Mouse (Mus musculus) cerebellum, adult 18-20 months (tissue): ENCODE measurements at regions not wholly inside any gene's neighbourhood (a gene's known extent, or its start where the extent isn't known, plus 50 kb on each side); places are given as distances from the start of the nearest gene placed in this dataset.
A peak's percentile ranks its signal among the peaks of the same experiment; 100 is the strongest.

Source experiments
- DNase-seq, 2 experiments: peaks; one replicate each; pipeline ENCODE4 v3.0.0; 2021

GRCm38 (mm10) chr17:72782775-72783174 is 53.5 kb upstream of the Ypel5 start:
- no peak for DNase-seq

- DNase-seq, result peak; percentile 63 to 74
Measured at GRCm38 (mm10) chr17:72781786-72782185, 54.5 kb upstream of the Ypel5 start.

GRCm38 (mm10) chr17:72768266-72768665 is 68.0 kb upstream of the Ypel5 start:
- DNase-seq, result no peak

- no peak for DNase-seq
Measured at GRCm38 (mm10) chr17:72760937-72761336, 75.3 kb upstream of the Ypel5 start.

GRCm38 (mm10) chr17:72746411-72746810 is 89.8 kb upstream of the Ypel5 start:
- peak in 1 of 2 experiments; percentile 4 for DNase-seq

- no peak for DNase-seq
Measured at GRCm38 (mm10) chr17:72733006-72733405, 103.2 kb upstream of the Ypel5 start.

- DNase-seq, result no peak
Measured at GRCm38 (mm10) chr17:72731691-72732090, 104.6 kb upstream of the Ypel5 start.

GRCm38 (mm10) chr17:72731175-72731574 is 105.1 kb upstream of the Ypel5 start:
- no peak for DNase-seq

GRCm38 (mm10) chr17:72720753-72721152 is 115.5 kb upstream of the Ypel5 start:
- no peak for DNase-seq

- no peak for DNase-seq
Measured at GRCm38 (mm10) chr17:72719618-72720017, 115.2 kb upstream of the Alk start.

GRCm38 (mm10) chr17:72691630-72692029 is 87.2 kb upstream of the Alk start:
- no peak for DNase-seq

GRCm38 (mm10) chr17:72689606-72690005 is 85.2 kb upstream of the Alk start:
- DNase-seq, result no peak

GRCm38 (mm10) chr17:72688800-72689199 is 84.4 kb upstream of the Alk start:
- no peak for DNase-seq

GRCm38 (mm10) chr17:72674658-72675057 is 70.2 kb upstream of the Alk start:
- DNase-seq, result no peak

GRCm38 (mm10) chr17:72672010-72672409 is 67.6 kb upstream of the Alk start:
- no peak for DNase-seq

- DNase-seq, result no peak
Measured at GRCm38 (mm10) chr17:72666961-72667360, 62.5 kb upstream of the Alk start.

- DNase-seq, result no peak
Measured at GRCm38 (mm10) chr17:72661678-72662077, 57.3 kb upstream of the Alk start.

- no peak for DNase-seq
Measured at GRCm38 (mm10) chr17:72658744-72659143, 54.3 kb upstream of the Alk start.

- no peak for DNase-seq
Measured at GRCm38 (mm10) chr17:72657826-72658225, 53.4 kb upstream of the Alk start.
